Mouse (Mus musculus): ENCODE data around the gene Gm20388.

- no peak; the same call in 1 of the 2 replicates for TF ChIP-seq CTCF (IDR thresholded peaks at IDR 0.05; ENCODE audit: borderline replicate concordance, extremely low read depth, insufficient read depth, insufficient read length)
- TF ChIP-seq POLR2A (IDR thresholded peaks at IDR 0.05; ENCODE audit: borderline replicate concordance, extremely low read depth, insufficient read depth, insufficient read length, poor library complexity, severe bottlenecking), result no peak
These were observed 226.0 kb downstream of the Gm20388 start for GRCm38 (mm10) chr8:120136618-120137017.

Data from brain, embryonic 14.5 days (tissue).